ENCODE assay signal across 31 mouse cellular contexts in the genomic region with DNA sequence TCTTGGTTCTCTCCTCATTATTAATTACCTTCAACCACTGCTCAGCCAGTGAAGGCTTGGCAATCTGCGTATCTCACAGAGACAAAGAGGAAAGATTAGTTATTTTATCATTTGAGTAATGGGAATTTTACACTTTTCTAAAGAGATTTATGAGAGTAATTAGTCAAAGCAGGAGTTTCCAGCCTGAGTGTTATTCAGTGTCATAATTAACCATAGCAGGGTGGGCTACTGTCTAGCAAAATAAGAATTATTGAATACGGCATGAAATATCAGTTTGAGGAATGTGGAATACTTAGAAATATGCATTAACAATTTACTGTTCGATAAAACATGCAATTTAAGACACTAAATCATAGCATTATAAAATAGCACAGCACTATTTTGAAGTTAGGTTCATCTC.
"Had no signal": no experiment of that assay in that cellular context is flagged by ENCODE, and none has a peak within 500 bp of the region (broad histone marks: within the 10 kb centered on the region; RNA-seq: fewer than 3 reads in every experiment).

No protein-coding gene starts in this region.

- H3K4me1 ChIP-seq: limb, embryonic 10.5 days; limb, embryonic 12.5 days; limb, embryonic 13.5 days; limb, embryonic 15.5 days; liver, embryonic 12.5 days; liver, embryonic 13.5 days; liver, embryonic 15.5 days; lung, embryonic 15.5 days; megakaryocyte, embryonic 14.5 days; midbrain, embryonic 10.5 days; midbrain, embryonic 12.5 days; midbrain, embryonic 13.5 days; midbrain, embryonic 15.5 days had no signal

- H3K9me3 ChIP-seq: limb, embryonic 10.5 days; limb, embryonic 12.5 days; limb, embryonic 13.5 days; limb, embryonic 15.5 days; liver, embryonic 12.5 days; liver, embryonic 13.5 days; liver, embryonic 15.5 days; lung, embryonic 15.5 days; midbrain, embryonic 10.5 days; midbrain, embryonic 12.5 days; midbrain, embryonic 13.5 days; midbrain, embryonic 15.5 days had no signal

- H3K4me3 ChIP-seq: limb, embryonic 10.5 days; limb, embryonic 12.5 days; limb, embryonic 13.5 days; limb, embryonic 15.5 days; liver, embryonic 12.5 days; liver, embryonic 13.5 days; liver, embryonic 15.5 days; lung, embryonic 15.5 days; megakaryocyte, embryonic 14.5 days; midbrain, embryonic 10.5 days; midbrain, embryonic 12.5 days; midbrain, embryonic 13.5 days; midbrain, embryonic 15.5 days; myocyte had no signal

- H3K9ac ChIP-seq: limb, embryonic 12.5 days; limb, embryonic 13.5 days; limb, embryonic 15.5 days; liver, embryonic 12.5 days; liver, embryonic 13.5 days; liver, embryonic 14.5 days; liver, embryonic 15.5 days; liver, postnatal 0 days; lung, embryonic 14.5 days; lung, embryonic 15.5 days; midbrain, embryonic 12.5 days; midbrain, embryonic 13.5 days; midbrain, embryonic 15.5 days had no signal

- H3K4me2 ChIP-seq: limb, embryonic 12.5 days; limb, embryonic 13.5 days; limb, embryonic 15.5 days; liver, embryonic 11.5 days; liver, embryonic 12.5 days; liver, embryonic 13.5 days; liver, embryonic 15.5 days; lung, embryonic 14.5 days; lung, embryonic 15.5 days; midbrain, embryonic 11.5 days; midbrain, embryonic 12.5 days; midbrain, embryonic 13.5 days; midbrain, embryonic 15.5 days had no signal

- H3K36me3 ChIP-seq: limb, embryonic 10.5 days; limb, embryonic 12.5 days; limb, embryonic 13.5 days; limb, embryonic 15.5 days; liver, embryonic 12.5 days; liver, embryonic 13.5 days; liver, embryonic 15.5 days; lung, embryonic 15.5 days; midbrain, embryonic 10.5 days; midbrain, embryonic 12.5 days; midbrain, embryonic 13.5 days; midbrain, embryonic 15.5 days had no signal

- DNase-seq: left cerebral cortex, postnatal 4 days; liver; liver, embryonic 13.5 days; liver, postnatal 0 days; lung, adult 18-20 months; lung, adult 2 months; lung, embryonic 14.5 days; lung, postnatal 10 days; lung, postnatal 14 days; lung, postnatal 36 days; lung, postnatal 4 days; midbrain, embryonic 14.5 days had no signal

- H3K27ac ChIP-seq: limb, embryonic 10.5 days; limb, embryonic 12.5 days; limb, embryonic 13.5 days; limb, embryonic 15.5 days; liver, embryonic 12.5 days; liver, embryonic 13.5 days; liver, embryonic 14.5 days; liver, embryonic 15.5 days; lung, embryonic 15.5 days; macrophage; midbrain, embryonic 10.5 days; midbrain, embryonic 12.5 days; midbrain, embryonic 13.5 days; midbrain, embryonic 15.5 days had no signal

- ATAC-seq: liver, embryonic 12.5 days; liver, postnatal 0 days; lung, postnatal 0 days; midbrain, embryonic 13.5 days; midbrain, embryonic 15.5 days; midbrain, embryonic 16.5 days had no signal

- H3K27me3 ChIP-seq: limb, embryonic 12.5 days; limb, embryonic 13.5 days; limb, embryonic 15.5 days; liver, embryonic 12.5 days; liver, embryonic 13.5 days; liver, embryonic 15.5 days; lung, embryonic 15.5 days; megakaryocyte, embryonic 14.5 days; midbrain, embryonic 12.5 days; midbrain, embryonic 13.5 days; midbrain, embryonic 15.5 days had no signal
